Mouse (Mus musculus): ENCODE results near the gene Cacna1e.

DNA sequence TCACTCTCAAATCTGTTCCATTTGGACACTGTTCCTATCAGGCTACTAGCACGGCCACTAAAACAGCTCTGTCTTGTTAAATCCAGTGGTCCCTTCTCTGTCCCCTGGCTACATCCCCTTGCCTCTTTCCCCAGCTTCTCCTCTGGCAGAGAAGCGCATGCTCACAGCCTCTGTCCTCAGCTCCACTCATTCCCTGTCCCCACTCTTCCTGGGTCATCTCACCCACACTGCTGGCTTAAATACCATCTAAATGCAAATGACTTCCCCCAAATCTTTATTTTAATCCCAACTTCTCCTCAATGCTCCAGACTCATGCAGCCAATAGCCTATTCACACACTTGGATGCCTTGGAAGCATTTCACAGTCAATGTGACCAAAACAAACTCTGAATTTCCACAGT is 407.6 kb downstream of the Cacna1e start:
- TF ChIP-seq CTCF (IDR thresholded peaks at IDR 0.05) (no peak), EP300 (IDR thresholded peaks at IDR 0.05) (no peak)

All from lung, postnatal 0 days (tissue).